Mouse (Mus musculus) lung, adult 2 months (tissue): ENCODE measurements around the gene Ercc4.

ENCODE experiments used
- CTCF ChIP-seq: fragments of 200-500 bp; IDR thresholded peaks from 2 replicates; pipeline ENCODE4 v1.5.1; 2011; ENCODE audit warnings: mild to moderate bottlenecking, low read length, control low read depth; ENCODE audit not compliant: insufficient read depth
- POLR2A ChIP-seq: fragments of 200-500 bp; IDR thresholded peaks from 2 replicates; pipeline ENCODE4 v1.6.1; 2011; ENCODE audit warnings: low read depth, mild to moderate bottlenecking, control low read depth, low read length, borderline replicate concordance; ENCODE audit errors: extremely low read depth

- TF ChIP-seq POLR2A (no peak), CTCF (no peak)
Measured at GRCm38 (mm10) chr16:13157314-13157713, 47.8 kb downstream of the Ercc4 start.
